Mouse (Mus musculus) CH12.LX (cell line): Measurements from ENCODE around the gene Plpp3. TPM values are rescaled to one million over a fixed set of nuclear protein-coding genes. Genes with fewer than 3 reads are reported as not detected.
A peak's percentile ranks its signal among the peaks of the same experiment; 100 is the strongest.

Experiments used
- DNase-seq: peaks from one replicate; pipeline ENCODE4 v3.0.0-alpha.2; 2013; ENCODE audit errors: extremely low read depth
- H3K27ac ChIP-seq: 2 replicates; pipeline ENCODE4 v1.5.1; 2012; ENCODE audit warnings: low read depth, mild to moderate bottlenecking, control low read depth, moderate library complexity; ENCODE audit not compliant: insufficient read depth
- H3K27me3 ChIP-seq: replicated peaks from 2 replicates; pipeline ENCODE3; 2012; ENCODE audit warnings: inconsistent platforms
- H3K36me3 ChIP-seq, 2 experiments: replicated peaks in 1 of 2; 2 replicates each; pipeline versions ENCODE3 to v1.6.1; 2012; ENCODE audit warnings: inconsistent platforms in 1 of 2, low read length in 1 of 2, mild to moderate bottlenecking in 1 of 2, mixed read lengths in 1 of 2, moderate library complexity in 1 of 2; ENCODE audit not compliant: control insufficient read depth in 1 of 2, insufficient read depth in 1 of 2
- H3K4me1 ChIP-seq, 2 experiments: 2 replicates each; pipeline ENCODE4 v1.6.1; 2012; ENCODE audit warnings: inconsistent platforms in 1 of 2, moderate library complexity in 1 of 2; ENCODE audit not compliant: insufficient read depth in 2 of 2, control insufficient read depth in 1 of 2
- H3K4me2 ChIP-seq: 2 replicates; pipeline ENCODE4 v1.6.1; 2012; ENCODE audit warnings: low read depth, mild to moderate bottlenecking, control low read depth; ENCODE audit not compliant: poor library complexity, insufficient read depth, severe bottlenecking
- H3K4me3 ChIP-seq, 3 experiments: fragments of 150-350 bp in 1 of 3; sonication (generic) in 1 of 3; replicated peaks in 1 of 3; 2 replicates each; pipeline versions ENCODE3 to v1.5.1; 2011 to 2012; ENCODE audit warnings: low read depth in 2 of 3, low read length in 2 of 3, mild to moderate bottlenecking in 2 of 3, moderate library complexity in 2 of 3, control low read depth in 1 of 3, improper control_type of control experiment in 1 of 3, inconsistent platforms in 1 of 3, mixed read lengths in 1 of 3; ENCODE audit not compliant: poor library complexity in 1 of 3
- H3K79me2 ChIP-seq: replicated peaks from 2 replicates; pipeline ENCODE4 v1.6.1; 2012; ENCODE audit warnings: mild to moderate bottlenecking, moderate library complexity; ENCODE audit not compliant: control insufficient read depth, poor library complexity, insufficient read depth, severe bottlenecking; ENCODE audit errors: extremely low read depth
- H3K9ac ChIP-seq: 2 replicates; pipeline ENCODE4 v1.6.1; 2012; ENCODE audit warnings: low read depth, mild to moderate bottlenecking, control low read depth, moderate library complexity; ENCODE audit not compliant: insufficient read depth
- H3K9me3 ChIP-seq: replicated peaks from 2 replicates; pipeline ENCODE3; 2012; ENCODE audit warnings: low read length, inconsistent platforms, mixed read lengths
- BHLHE40 ChIP-seq: IDR thresholded peaks from 2 replicates; pipeline ENCODE4 v1.6.1; 2011; ENCODE audit warnings: mild to moderate bottlenecking, low read depth, low read length, improper control_type of control experiment
- CHD2 ChIP-seq: IDR thresholded peaks from 2 replicates; pipeline ENCODE4 v1.6.1; 2011; ENCODE audit warnings: low read length, improper control_type of control experiment
- E2F4 ChIP-seq: IDR thresholded peaks from 2 replicates; pipeline ENCODE4 v1.6.1; 2011; ENCODE audit warnings: low read depth, low read length, improper control_type of control experiment; ENCODE audit not compliant: insufficient replicate concordance
- ELF1 ChIP-seq: IDR thresholded peaks from 2 replicates; pipeline ENCODE4 v1.6.1; 2014; ENCODE audit warnings: low read depth, mild to moderate bottlenecking, inconsistent platforms, low read length, improper control_type of control experiment
- EP300 ChIP-seq: IDR thresholded peaks from 2 replicates; pipeline ENCODE4 v1.6.1; 2011; ENCODE audit warnings: low read length, improper control_type of control experiment
- ETS1 ChIP-seq: conservative IDR thresholded peaks from 2 replicates; pipeline ENCODE4 v1.6.1; 2012; ENCODE audit warnings: low read depth, mild to moderate bottlenecking, inconsistent platforms, low read length, improper control_type of control experiment, moderate library complexity
- GABPA ChIP-seq: IDR thresholded peaks from 2 replicates; pipeline ENCODE4 v1.6.1; 2012; ENCODE audit warnings: low read depth, low read length, improper control_type of control experiment, inconsistent platforms; ENCODE audit not compliant: insufficient replicate concordance
- IRF4 ChIP-seq: IDR thresholded peaks from 2 replicates; pipeline ENCODE4 v1.6.1; 2014; ENCODE audit warnings: low read depth, mild to moderate bottlenecking, inconsistent platforms, low read length, improper control_type of control experiment
- JUN ChIP-seq: IDR thresholded peaks from 2 replicates; pipeline ENCODE4 v1.6.1; 2011; ENCODE audit warnings: low read depth, mild to moderate bottlenecking, low read length, improper control_type of control experiment, moderate library complexity; ENCODE audit not compliant: insufficient read depth
- JUND ChIP-seq: conservative IDR thresholded peaks from 2 replicates; pipeline ENCODE4 v1.6.1; 2011; ENCODE audit warnings: low read depth, low read length, improper control_type of control experiment
- MAFK ChIP-seq: IDR thresholded peaks from 2 replicates; pipeline ENCODE4 v1.6.1; 2011; ENCODE audit warnings: low read length, improper control_type of control experiment; ENCODE audit not compliant: insufficient replicate concordance
- MAX ChIP-seq: IDR thresholded peaks from 2 replicates; pipeline ENCODE4 v1.6.1; 2011; ENCODE audit warnings: low read length, improper control_type of control experiment
- MAZ ChIP-seq: IDR thresholded peaks from 2 replicates; pipeline ENCODE4 v1.6.1; 2012; ENCODE audit warnings: low read depth, mild to moderate bottlenecking, inconsistent platforms, low read length, improper control_type of control experiment, moderate library complexity
- MEF2A ChIP-seq: IDR thresholded peaks from 2 replicates; pipeline ENCODE4 v1.6.1; 2014; ENCODE audit warnings: low read depth, mild to moderate bottlenecking, inconsistent platforms, low read length, improper control_type of control experiment, borderline replicate concordance
- MYC ChIP-seq: IDR thresholded peaks from 2 replicates; pipeline ENCODE4 v1.6.1; 2011; ENCODE audit warnings: low read depth, mild to moderate bottlenecking, improper control_type of control experiment, low read length
- NELFE ChIP-seq: IDR thresholded peaks from 2 replicates; pipeline ENCODE4 v1.6.1; 2011; ENCODE audit warnings: low read depth, low read length, improper control_type of control experiment
- NRF1 ChIP-seq: IDR thresholded peaks from 2 replicates; pipeline ENCODE4 v1.6.1; 2014; ENCODE audit warnings: low read depth, mild to moderate bottlenecking, inconsistent platforms, low read length, improper control_type of control experiment, moderate library complexity
- POLR2A ChIP-seq: IDR thresholded peaks from 2 replicates; pipeline ENCODE4 v1.6.1; 2011; ENCODE audit warnings: low read depth, mild to moderate bottlenecking, improper control_type of control experiment, low read length
- RAD21 ChIP-seq: IDR thresholded peaks from 2 replicates; pipeline ENCODE4 v1.6.1; 2011; ENCODE audit warnings: low read depth, mild to moderate bottlenecking, low read length, improper control_type of control experiment, moderate library complexity
- SIN3A ChIP-seq: IDR thresholded peaks from 2 replicates; pipeline ENCODE4 v1.6.1; 2012; ENCODE audit warnings: low read length, improper control_type of control experiment, inconsistent platforms
- SMC3 ChIP-seq: IDR thresholded peaks from 2 replicates; pipeline ENCODE4 v1.6.1; 2011; ENCODE audit warnings: low read depth, low read length, improper control_type of control experiment
- TBP ChIP-seq: conservative IDR thresholded peaks from 2 replicates; pipeline ENCODE4 v1.6.1; 2011; ENCODE audit warnings: low read depth, low read length, improper control_type of control experiment
- TCF12 ChIP-seq: IDR thresholded peaks from 2 replicates; pipeline ENCODE4 v1.6.1; 2014; ENCODE audit warnings: low read depth, mild to moderate bottlenecking, inconsistent platforms, low read length, improper control_type of control experiment
- USF1 ChIP-seq: IDR thresholded peaks from 2 replicates; pipeline ENCODE4 v1.6.1; 2014; ENCODE audit warnings: low read depth, mild to moderate bottlenecking, inconsistent platforms, low read length, improper control_type of control experiment
- ZMIZ1 ChIP-seq: IDR thresholded peaks from 2 replicates; pipeline ENCODE4 v1.6.1; 2012; ENCODE audit warnings: low read depth, mild to moderate bottlenecking, inconsistent platforms, low read length, improper control_type of control experiment
- ZNF384 ChIP-seq: IDR thresholded peaks from 2 replicates; pipeline ENCODE4 v1.6.1; 2012; ENCODE audit warnings: low read depth, low read length, improper control_type of control experiment, inconsistent platforms
- dilution Hi-C: fragments of 300-500 bp; cut with MboI; formaldehyde crosslinking; loops from 2 replicates; pipeline ENCODE4 v1.14.3; 2020; ENCODE audit warnings: low sequenced_read_pairs; ENCODE audit not compliant: extremely low pct_unique_long_range_greater_than_20kb, extremely low pct_ligation_motif_present
- in situ Hi-C: fragments of 300-500 bp; cut with MboI; formaldehyde crosslinking; loops from 3 replicates; pipeline ENCODE4 v1.14.3; 2019; ENCODE audit warnings: low sequenced_read_pairs, low pct_ligation_motif_present, low pct_unique_long_range_greater_than_20kb, mixed read lengths
- polyA plus RNA-seq: library from polyadenylated mRNA; unstranded; fragments of >175 nt; gene quantifications from 2 replicates; pipeline ENCODE4 v1.2.1, GENCODE M21; 2012; ENCODE audit warnings: low read depth; ENCODE audit not compliant: insufficient read length
- total RNA-seq, 2 experiments: library from RNA; depleted of rRNA; stranded (reverse); fragments of 300-350 nt in 1 of 2; fragments of >200 nt in 1 of 2; gene quantifications; 2 replicates each; pipeline ENCODE4 v1.2.3; 2012 to 2014

Plpp3 gene
- total and polyA plus RNA-seq, 3 experiments: 0.34 to 1.6 (median 1.2) TPM

DNA sequence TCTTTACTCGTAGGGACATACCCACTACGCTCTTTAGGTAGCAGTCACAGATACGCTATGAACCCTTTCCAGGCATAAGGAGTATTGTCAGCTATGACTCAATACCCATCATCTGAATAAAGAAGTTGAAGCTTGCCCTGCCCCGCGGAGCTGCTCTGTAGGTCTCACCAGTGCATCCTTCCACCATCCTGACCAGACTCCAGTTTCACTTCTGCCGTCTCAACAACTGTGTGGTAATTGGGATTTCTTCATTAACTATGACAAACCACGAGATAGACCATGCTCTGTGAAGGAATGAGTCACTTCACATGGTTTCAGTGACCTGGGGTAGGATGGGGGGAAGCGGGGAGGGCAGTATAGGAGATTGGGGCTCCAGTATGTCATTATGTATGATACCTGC, 106.5 kb downstream of the Plpp3 start:
- dilution Hi-C loops: no loop called here
- no peak overlapping the region for H3K27ac ChIP-seq
- peak overlapping the region; percentile 47 for H3K4me2 ChIP-seq
- TF ChIP-seq CHD2 (peak; percentile 47; the same call in 1 of the 2 replicates), RAD21 (peak; percentile 3), JUND (peak; percentile 43; the same call in 1 of the 2 replicates), TCF12 (peak; percentile 70), MAX (peak; percentile 81), SMC3 (0 out of 2 replicates have a peak, but pooled peaks have one; percentile 11), MAZ (peak; percentile 70; the same call in 1 of the 2 replicates), NRF1 (no peak), ELF1 (no peak), ETS1 (peak; percentile 88), TBP (no peak), IRF4 (peak; percentile 95), POLR2A (no peak), BHLHE40 (peak; percentile 84), GABPA (no peak), SIN3A (no peak), E2F4 (no peak), USF1 (no peak), MEF2A (peak; percentile 71), ZNF384 (no peak), JUN (peak; percentile 62), ZMIZ1 (no peak), NELFE (no peak), EP300 (peak; percentile 94), MYC (peak; percentile 52), MAFK (peak; percentile 83)
- peaks cover 4% of the 10 kb centered on the region for H3K27me3 ChIP-seq
- no peaks in the 10 kb centered on the region for H3K79me2 ChIP-seq
- no peak overlapping the region for H3K9ac ChIP-seq
- no peak overlapping the region for H3K4me3 ChIP-seq
- peak; percentile 92 for DNase-seq
- in situ Hi-C loops: no loop called here
- H3K9me3 ChIP-seq: no peaks in the 10 kb centered on the region
- no peaks in the 10 kb centered on the region for H3K36me3 ChIP-seq
- peaks cover 9 to 35% of the 10 kb centered on the region in 2 experiments for H3K4me1 ChIP-seq
